Mouse (Mus musculus) right cerebral cortex, adult 2 months (tissue): ENCODE data around the gene Lix1.
"Not testable (repeated sequence)": the region's sequence is repeated elsewhere in the genome, so short reads cannot be mapped to it uniquely, and the experiment has no call there.

ENCODE experiments used
- DNase-seq, 2 experiments: peaks; one replicate each; pipeline ENCODE4 v3.0.0; 2021 to 2022; ENCODE audit warnings: low spot score in 2 of 2

Lix1 gene

GRCm38 (mm10) chr17:17496234-17496633 lies 93.8 kb downstream of the Lix1 start:
- DNase-seq: not testable (repeated sequence)

- no peak for DNase-seq
Measured at GRCm38 (mm10) chr17:17496730-17497129, 94.3 kb downstream of the Lix1 start.

DNA sequence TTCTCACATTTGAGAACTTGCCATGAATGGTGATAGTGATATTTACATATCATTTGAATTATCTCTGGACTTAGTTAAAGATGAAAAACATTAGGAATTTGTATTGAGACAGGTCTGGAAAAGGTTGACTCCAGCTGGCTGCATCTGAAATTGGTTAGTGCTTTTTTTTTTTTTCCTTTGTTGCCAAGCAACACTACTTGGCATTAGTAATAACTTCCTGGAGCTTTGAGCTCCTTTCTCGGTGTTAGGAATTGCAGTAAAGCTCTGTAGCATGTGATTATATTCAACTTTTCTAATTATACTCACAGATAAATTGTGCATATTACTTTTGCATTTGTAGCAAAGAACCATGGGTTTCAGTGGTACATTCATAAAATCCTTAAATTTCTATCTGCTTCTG lies 96.4 kb downstream of the Lix1 start:
- no peak for DNase-seq

DNA sequence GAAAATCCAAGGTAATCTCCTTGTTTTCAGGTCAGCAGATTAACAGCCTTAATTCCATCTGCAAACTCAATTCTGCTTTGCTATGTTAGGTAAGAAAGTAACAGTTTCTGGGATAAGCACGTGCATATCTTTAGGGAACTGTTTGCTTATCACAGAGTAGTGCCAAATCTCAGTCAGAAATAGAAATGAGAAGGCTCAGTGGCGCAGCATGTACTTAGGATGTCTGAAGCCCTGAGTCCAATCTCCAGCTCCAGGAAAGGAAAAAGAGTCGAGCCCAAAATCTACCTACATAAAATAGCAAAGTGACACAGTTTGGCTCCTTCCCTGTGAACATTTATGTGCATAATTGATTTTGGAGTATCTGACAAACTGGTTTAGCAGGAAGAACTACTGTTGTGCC lies 96.8 kb downstream of the Lix1 start:
- peak in 1 of 2 experiments; percentile 10 for DNase-seq

DNA sequence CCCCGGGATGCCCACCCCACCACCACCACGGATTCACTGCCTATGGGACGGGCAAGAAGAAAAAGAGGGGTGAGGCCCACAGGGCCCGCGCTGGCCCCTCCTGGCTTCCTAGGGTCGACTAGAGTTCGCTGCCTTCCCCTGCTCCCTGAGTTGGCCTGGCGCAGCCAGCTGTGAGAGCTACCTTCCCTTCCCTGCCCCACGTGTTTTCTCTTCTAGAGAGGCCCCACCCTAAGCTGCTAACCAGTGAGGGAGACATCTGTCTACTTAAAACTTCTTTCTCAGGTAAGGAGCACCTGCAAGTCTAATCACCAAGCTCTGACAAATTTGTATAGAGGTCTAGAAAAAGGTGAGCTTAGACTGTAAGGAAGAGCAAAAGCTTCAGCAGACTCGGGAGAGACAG lies 104.2 kb downstream of the Lix1 start:
- DNase-seq: no peak
